Mouse (Mus musculus): ENCODE measurements at regions not wholly inside any gene's neighbourhood (a gene's known extent, or its start where the extent isn't known, plus 50 kb on each side); places are given as distances from the start of the nearest gene placed in this dataset.

DNA sequence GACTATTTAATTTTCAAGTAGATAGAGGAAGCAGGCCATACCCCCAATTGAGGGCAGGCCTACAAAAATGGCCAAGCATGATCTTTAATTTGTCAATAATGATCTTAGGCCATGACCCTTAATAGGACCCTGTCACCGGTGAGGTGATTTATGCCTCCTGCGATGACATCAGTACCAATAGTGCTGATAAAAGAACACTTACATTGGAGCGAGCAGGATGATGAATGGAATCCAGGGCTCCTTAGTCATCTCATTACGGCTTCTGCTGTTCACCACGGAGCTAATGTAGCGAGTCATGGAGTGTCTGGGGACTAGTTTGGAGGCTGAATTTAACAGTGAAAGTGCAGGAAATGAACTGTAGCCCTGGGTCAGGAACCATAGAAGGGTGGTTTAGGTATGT, 308.6 kb downstream of the En1 start:
- no peak for DNase-seq (ENCODE audit: low spot score)

DNA sequence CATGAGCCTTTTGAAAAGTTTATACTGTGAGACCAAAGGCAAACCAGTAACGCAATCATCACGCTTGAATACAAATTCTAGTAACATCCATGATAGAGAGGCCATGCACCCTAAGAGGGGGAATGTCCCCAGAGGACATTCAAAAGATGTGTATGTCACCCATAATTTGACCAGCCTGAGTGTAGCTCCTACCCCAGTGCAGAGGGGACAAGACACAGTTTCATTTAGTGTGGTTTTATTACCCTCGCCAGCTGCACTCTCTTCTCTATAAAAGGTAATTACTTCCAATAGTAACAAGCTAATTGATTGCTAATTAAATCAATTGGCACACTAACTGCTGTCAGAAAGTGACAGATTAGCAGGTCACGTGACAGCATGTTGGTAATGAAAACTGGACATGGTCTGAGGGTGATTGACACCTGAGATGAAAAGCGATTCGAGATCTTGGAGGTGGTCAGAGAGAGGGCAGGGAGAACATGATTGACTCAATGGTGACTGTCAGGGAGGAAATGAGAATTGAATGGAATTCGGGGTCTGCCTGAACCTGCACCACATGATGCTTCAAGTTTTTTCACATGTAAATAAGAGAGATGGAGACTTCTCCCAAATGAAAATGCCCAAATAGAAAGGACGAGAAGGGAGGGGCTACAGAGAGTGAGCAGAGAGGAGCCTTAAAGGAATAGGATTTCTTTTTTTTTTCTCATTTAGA, 309.9 kb downstream of the En1 start:
- no peak for DNase-seq (ENCODE audit: low spot score)

DNA sequence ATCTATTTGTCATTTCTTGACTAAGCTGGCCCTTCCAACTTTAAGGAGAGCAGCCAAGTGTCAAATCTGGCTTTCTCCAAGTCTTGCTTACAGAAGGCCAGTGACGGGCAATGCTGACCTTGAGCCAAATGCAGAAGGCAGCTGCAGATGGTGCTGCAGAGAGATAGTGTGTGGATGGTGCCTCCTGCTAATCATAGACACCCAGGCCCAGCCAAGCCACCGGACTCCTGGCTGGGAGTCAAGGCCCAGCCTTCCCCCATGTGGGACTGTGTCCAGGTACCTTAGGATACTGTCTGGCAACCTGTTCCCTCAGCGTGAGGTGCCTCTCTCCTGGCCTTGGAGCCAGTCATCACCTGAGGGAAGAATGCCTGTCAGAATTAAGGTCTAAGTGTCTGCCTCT, 319.3 kb downstream of the En1 start:
- no peak for DNase-seq (ENCODE audit: low spot score)

DNA sequence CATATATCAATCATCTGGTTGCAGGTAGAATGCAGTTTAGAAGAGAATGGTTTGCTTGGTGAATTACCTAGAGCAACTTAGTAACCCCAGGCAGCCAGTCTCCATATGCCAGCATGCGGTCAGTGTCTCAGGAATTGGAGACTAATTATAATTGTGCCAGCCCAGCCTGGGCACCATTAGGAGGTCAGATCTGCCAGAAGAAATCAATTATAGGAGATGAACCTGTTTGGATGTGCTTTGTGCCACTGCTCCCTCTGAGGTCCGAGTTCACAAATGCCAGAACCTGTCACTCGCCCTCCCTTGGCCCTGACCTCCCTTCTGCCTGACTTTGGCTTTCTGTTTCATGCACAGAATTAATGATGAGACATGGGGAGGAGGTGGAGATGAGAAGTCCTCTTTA, 323.1 kb downstream of the En1 start:
- no peak for DNase-seq (ENCODE audit: low spot score)

DNA sequence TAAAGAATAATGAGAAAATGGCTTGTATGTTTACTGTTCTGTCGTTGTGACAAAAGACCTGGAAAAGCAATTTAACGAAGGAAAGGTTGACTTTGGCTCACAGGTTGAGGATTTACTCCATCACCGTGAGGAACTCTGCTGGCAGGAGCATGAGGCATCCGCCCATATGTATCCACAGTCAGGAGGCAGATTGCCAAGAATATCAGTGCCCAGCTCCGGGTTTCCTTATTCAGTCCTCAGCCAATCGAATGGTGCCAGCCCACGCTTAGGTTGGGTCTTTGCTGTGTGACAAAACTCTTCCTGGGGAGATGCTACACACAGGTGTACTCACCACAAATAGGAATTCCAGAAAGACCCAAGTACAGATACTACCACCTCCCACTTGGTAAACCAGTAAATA, 327.9 kb downstream of the En1 start:
- DNase-seq (ENCODE audit: low spot score) = no peak

DNA sequence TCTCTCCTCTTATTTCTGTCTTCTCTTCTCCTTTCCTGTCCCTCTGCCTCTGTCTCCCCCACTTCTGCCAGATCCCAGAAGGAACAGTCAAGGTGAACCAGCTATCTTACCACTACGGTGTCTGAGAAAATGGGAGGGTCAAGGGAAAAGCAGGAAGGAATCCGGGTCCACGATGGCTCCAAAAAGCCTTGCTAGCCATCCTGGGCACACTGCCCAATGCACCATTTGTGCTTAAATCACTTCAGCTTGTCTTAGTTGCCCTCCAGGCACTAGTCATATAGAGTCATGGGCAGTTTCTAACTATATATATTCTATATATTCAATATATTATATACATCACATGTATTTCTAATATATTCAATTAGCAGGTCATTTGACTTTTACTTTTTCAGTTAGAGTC, 333.1 kb downstream of the En1 start:
- DNase-seq (ENCODE audit: low spot score) = no peak

DNA sequence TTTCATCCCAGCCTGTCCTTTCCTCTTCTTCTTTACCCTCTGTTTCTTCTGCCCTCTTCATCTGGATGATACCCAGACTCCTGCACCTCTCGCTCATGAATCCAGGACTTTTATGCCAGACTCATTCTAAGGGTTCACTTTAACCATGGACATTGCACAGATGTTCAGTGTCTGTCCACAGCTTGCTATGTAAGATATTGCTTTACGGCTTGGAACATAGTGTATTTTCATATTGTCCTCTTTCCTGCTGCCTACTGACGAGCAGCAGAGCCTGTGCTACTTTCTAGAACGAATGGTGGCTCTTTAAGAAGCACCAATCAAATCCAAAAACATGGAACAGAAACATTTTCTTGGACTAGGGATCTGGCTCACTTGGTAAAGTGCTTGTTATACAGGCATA, 341.5 kb downstream of the En1 start:
- no peak for DNase-seq (ENCODE audit: low spot score)

DNA sequence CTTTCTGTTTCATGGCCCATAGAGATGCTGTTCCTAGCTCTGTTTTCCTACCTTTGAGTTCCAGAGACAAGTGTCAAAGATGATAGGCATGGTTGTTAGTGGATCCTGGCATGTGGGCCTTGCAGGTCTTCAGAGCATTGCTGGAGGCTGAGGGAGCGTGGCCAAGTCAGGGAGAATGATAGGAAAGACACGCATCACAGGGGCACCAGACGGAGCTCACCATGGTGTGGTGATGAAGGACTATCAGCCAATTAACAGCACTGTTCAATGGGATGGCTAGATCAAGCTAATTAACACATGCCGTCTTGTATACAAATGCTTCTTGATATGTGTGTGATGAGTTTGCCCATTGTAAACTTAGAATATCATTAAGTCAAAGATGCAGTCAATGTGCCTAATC, 344.1 kb downstream of the En1 start:
- no peak for DNase-seq (ENCODE audit: low spot score)

DNA sequence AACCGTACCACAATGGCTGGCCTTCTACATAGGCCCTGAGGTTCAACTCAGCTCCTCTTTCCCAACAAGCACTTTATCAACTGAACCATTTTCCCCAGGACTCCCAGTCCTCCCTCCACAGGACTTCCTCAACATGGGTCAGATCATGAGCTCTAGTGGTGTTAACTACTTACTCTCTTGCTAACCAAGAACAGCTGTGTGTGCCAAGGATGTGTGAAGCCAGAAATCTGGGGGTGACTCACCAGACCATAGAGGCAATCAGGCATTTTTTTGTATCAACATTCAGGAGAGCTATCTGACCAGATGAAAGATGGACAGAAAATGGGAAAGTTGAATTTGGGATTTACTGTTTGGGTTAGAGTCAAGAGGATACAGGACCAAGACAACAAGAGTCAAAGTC, 359.0 kb downstream of the En1 start:
- no peak for DNase-seq (ENCODE audit: low spot score)

DNA sequence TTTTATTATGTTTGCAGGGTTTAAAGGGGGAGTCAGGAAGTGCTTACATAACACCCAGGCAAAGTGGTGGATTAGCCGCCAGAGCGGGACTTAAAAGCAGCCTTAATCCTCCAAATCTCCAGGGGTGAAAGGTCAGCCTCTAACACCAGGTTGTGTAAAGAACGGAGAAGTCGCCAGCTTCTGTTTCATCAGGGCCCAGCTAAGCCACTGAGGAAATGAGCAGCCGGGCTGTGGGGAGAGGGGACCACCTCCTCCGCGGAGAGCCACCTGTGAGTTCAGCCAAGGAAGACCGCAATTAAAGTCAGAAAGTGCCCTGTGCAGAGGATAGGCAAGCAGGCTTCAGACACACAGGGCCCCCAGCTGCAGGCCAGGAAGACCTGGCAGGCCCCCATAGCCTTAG, 359.8 kb downstream of the En1 start:
- DNase-seq (ENCODE audit: low spot score) = no peak

DNA sequence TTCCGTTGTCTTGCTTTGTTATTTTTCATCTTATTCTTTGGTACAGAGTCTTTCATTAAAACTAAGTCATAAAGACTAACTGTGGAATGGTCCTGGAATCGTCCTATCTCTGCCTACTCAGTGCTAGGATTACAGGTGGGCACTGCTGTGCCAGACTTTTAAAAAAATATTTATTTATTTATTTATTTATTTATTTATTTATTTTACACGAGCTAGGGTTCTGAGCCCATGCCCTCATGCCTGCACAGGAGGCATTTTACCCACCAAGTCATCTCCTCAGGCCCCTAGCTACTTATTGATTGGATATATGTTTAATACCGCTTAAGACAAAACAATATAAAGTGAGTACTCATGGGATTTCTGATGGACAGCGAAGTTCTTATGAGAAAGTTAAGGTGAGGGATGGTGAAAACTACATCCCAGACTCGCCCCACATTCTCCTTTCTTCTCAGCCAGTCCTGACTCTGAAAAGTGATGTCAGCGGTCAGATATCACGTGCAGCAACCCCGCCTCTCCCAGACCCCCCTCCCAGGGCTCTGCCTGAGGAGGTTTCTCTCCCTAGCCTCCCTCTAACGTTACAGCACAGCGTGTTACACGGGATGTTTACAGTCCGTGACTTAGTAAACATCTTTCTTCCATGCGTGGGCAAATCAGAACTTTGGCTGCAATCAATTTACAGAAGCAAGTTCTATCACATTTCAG, 361.4 kb downstream of the En1 start:
- DNase-seq (ENCODE audit: low spot score) = no peak

DNA sequence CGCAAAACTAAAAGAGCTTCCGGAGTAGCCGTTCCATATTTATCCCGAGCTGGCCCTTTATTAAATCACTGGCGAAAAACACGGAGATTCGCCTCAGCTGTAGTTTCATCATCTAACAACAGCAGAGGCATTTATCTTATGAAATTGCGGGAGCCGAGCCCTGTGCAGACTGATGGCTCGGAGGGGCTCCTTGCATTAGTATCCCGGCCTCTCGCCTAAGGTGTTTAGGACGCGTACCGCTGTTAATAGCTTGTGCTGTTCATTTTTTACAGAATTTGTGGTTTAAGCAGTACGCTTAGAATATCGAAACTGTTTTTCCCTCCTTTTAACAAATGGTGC, 361.9 kb downstream of the En1 start:
- DNase-seq (ENCODE audit: low spot score) = no peak

DNA sequence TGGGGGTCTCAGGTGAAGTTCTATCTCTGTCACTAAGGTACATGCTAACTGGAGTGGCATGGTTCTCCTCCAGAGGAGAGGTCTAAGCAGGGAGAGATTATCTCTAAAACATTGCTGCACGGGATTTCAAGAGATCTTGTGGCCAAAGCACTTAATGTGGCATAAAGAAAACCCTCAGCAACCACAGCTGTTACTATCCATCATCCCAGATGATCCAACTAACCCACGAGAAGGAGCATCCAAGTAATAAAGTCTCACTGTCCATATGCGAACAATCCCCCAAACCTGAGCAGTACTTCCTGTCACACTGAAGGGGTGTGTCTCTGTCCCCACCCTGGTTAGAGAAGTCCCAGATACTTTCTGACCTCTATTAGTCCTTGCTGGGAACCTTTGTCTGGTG, 363.9 kb downstream of the En1 start:
- no peak for DNase-seq (ENCODE audit: low spot score)

DNA sequence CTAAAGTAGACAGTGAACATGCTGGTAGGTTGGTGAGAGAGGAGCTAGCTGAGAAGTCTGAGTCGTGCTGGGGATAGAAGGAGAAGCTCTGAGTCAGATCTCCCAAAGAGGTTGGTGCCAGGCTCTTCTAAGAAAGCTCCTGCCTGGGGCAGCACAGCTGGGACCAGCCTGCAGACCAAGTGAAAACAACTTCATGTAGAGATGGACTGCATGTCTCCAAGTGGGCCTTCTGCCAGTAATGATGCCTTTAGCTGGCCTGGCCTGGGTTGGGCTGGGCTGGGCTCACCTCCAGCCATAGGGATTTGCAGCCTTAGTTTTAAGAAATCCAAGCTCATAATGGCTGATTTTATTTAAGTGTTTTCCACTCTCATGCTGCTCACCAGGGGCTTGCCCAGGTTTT, 357.7 kb downstream of the Insig2 start:
- no peak for DNase-seq (ENCODE audit: low spot score)

DNA sequence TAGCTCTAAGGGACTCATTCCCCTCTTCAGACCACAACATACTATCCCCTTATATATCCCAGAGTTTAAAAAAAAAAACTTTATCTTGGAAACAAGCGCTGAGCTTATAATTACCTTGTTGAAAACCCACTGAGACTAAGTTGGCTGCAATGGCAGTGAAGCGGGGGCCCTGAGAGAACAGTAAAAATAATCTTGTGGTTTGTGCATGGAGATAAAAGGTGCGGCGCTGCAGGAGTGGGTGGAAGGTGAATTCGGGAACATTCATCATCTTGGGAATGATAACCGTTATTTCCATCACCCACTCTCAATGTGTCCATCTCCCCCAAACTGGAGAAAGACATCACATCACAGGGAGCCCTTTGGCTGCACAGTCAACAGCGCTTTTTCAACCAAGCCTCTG, 327.9 kb downstream of the Insig2 start:
- no peak for DNase-seq (ENCODE audit: low spot score)

DNA sequence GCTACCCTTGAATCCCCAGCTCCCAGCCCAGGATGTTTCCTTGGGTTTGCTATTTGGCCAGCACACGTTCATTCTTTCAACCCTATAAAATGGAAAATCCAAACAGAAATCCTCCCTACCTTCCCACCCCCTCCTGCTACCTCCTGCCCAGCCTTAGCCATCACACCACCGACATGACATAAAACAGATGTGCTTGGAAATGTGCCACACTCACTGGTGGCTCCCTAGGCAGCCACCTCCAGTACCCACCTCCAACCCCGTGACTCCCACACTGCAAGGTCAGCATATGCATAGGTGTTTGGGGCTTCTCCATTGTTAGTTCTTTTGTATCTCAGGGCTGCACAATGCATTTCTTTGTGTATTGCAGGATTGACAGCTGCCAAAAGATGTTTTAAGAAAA, 327.2 kb downstream of the Insig2 start:
- DNase-seq (ENCODE audit: low spot score) = no peak

DNA sequence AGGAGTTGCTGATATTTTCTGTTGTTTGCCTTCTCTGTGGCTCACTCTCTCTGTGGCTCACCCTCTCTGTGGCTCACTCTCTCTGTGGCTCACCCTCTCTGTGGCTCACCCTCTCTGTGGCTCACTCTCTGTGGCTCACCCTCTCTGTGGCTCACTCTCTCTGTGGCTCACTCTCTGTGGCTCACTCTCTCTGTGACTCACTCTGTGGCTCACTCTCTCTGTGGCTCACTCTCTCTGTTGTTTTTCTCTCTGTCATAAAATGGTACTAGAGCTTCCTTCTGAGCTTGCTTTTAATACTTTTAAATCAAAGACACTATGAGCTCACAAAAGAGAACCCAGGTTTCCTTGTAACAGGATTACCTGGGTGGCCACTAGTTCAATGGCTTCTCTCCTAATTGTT, 320.3 kb downstream of the Insig2 start:
- DNase-seq (ENCODE audit: low spot score) = no peak

DNA sequence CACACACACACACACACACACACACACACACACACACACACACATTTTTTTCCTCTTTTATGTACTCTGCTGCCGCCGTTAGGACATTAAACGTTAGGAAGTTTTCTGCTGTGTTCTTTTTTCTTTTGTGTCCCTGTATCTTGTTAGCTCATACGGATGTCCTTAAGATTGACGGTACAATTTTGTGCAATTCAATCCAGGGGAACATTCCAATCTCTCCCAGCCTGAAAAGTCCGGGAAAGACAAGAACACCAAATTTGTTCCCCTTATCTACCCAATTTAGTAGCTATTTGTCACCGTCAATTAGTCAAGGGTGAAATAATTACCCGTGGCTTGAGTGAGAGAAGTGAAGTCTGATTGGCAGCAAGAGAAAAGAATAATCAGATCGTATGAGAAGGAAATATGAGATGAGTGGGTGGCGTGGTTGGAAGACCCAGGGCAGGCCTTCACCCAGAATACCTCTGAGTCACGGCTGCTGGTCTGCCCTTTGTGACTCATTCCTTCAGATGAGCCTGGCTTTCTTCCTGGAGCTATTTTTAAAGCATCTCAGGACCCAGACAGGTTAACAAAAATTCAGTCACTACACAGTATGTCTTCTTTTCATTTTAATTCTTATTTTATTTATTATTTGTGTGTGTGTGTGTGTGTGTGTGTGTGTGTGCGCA, 318.4 kb downstream of the Insig2 start:
- no peak for DNase-seq (ENCODE audit: low spot score)

DNA sequence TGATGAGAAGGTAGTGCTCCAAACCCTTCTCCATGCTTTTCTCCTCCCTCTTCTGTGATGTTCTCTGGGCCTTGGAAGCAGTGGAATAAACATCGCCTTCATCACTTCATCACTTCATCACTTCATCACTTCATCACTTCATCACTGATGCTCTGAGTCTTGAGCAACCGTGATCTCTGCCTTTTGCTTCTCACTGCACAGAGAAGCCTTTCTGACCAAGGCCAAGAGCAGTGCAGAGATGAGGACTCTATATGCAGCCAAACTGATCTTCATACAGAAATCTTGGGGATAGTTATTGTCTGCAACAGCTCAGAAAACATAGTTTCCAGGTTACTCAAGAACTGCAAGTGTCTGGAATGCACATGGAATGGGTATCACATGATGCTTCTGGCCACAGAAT, 303.0 kb downstream of the Insig2 start:
- no peak for DNase-seq (ENCODE audit: low spot score)

DNA sequence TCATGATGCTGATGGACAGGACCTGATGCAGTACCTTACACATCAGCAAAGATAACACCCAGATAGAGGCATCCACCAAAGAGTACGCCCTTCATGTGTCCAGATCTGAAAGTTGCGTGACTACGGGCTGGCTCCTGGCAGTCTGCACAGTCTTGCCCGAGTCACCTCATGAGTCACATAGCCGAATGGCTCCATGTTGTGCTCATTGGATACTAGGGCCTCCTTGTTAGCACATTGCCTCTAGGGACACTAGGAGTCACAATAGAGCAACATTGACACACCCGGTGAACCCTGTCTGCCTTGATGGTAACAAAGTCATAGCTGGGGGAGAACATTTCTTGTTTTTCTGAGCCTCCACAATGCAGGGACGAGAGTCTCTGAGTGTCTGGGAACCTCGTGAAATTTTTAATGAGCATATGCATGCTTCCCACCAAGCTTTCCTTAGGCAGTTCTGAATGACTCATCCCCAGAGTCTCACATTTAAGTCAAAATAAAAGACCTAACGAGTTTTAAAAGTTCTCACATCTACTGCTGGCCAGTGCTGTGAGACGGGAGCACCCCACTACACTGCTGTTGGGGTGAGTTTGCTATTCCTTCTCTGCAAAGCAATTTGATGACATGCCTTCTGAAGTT, 297.5 kb downstream of the Insig2 start:
- no peak for DNase-seq (ENCODE audit: low spot score)

DNA sequence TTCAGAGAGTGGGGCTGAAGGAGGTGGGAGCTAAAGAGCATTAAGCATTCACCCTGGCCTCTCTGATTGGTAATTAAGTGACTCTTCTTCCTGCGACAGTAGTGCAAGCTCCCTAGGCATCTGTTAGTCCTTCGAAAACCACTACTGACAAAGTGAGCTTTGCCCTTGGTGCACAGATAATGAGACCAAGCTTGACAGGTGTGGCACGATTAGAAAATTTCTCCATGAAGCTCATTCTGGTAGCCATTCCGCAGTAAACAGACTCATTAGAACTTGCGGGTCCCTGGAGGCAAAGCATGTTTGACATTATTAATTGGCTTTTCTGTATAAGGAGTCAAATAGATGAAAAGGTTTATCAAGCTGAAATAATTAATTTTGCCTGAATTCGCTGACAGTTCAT, 285.8 kb downstream of the Insig2 start:
- DNase-seq (ENCODE audit: low spot score) = no peak

DNA sequence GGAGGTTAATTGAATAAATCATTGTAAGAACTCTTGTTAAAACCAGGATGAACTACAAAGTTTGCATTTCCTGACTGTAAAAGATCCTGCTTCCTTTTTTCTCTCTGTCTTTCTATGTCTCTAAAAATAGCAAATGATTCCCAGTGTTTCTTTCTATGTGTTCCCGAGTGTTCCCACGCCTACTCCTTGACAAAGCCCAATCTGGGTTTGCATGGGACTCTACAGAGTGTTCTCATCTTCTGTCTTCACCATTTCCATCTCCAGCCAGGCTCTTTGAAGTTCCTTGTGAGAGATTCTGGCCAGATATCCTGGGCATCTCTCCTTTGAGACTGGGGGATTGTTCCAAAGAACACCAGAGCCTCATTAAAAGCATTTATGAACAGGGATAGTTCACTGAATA, 285.0 kb downstream of the Insig2 start:
- no peak for DNase-seq (ENCODE audit: low spot score)

DNA sequence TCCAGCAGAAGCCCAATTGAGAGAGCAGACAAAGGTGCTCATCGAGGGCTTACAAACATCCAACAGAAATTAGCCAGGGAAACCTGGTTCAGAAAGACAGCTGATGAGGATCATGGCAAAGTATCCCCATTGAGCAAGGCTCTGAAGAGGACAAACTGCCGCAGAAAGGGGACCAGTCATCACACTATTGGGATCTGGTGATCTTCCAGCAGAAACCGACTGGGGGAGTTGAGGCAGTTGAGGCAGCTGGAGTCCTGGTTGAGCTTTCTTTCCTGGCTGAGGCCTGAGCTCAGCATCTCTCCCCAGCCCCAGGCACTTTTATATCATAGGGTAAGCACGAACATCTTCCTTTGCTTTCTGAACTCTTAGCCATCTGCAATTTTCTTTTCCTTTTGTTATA, 282.7 kb downstream of the Insig2 start:
- DNase-seq (ENCODE audit: low spot score) = no peak
